Mouse (Mus musculus) neural tube, embryonic 12.5 days (tissue): ENCODE measurements around the gene Zfp932. TPM values are rescaled to one million over a fixed set of nuclear protein-coding genes. Genes with fewer than 3 reads are reported as not detected.
"Not testable (repeated sequence)": the region's sequence is repeated elsewhere in the genome, so short reads cannot be mapped to it uniquely, and the experiment has no call there.

ENCODE experiments used
- ATAC-seq: fragments of 200-750 bp; cut with Nextera tagmentation; 2 replicates; pipeline ENCODE4 v1.8.0; 2017; ENCODE audit warnings: low read depth, mild to moderate bottlenecking, moderate TSS enrichment, moderate library complexity; ENCODE audit not compliant: low FRiP score
- H3K27ac ChIP-seq: fragments of 300-500 bp; sonication (generic); 2 replicates; pipeline ENCODE4 v1.5.1; 2016
- H3K27me3 ChIP-seq: fragments of 300-500 bp; sonication (generic); replicated peaks from 2 replicates; pipeline ENCODE4 v1.6.1; 2016; ENCODE audit warnings: mild to moderate bottlenecking
- H3K36me3 ChIP-seq: fragments of 300-500 bp; sonication (generic); 2 replicates; pipeline ENCODE4 v1.6.1; 2016; ENCODE audit warnings: mild to moderate bottlenecking
- H3K4me1 ChIP-seq: fragments of 300-500 bp; sonication (generic); 2 replicates; pipeline ENCODE4 v1.6.1; 2016
- H3K4me2 ChIP-seq: fragments of 300-500 bp; sonication (generic); replicated peaks from 2 replicates; pipeline ENCODE4 v1.6.1; 2016; ENCODE audit warnings: mild to moderate bottlenecking
- H3K4me3 ChIP-seq: fragments of 300-500 bp; sonication (generic); 2 replicates; pipeline ENCODE4 v1.5.1; 2016
- H3K9ac ChIP-seq: fragments of 300-500 bp; sonication (generic); 2 replicates; pipeline ENCODE4 v1.6.1; 2016; ENCODE audit warnings: mild to moderate bottlenecking
- H3K9me3 ChIP-seq: fragments of 300-500 bp; sonication (generic); 2 replicates; pipeline ENCODE4 v1.6.1; 2016; ENCODE audit warnings: mild to moderate bottlenecking
- WGBS: fragments of 180-500 bp; shearing (Covaris S2); methylation state at CpG from one replicate; pipeline ENCODE4 v1.1.7; 2016; 5-methylcytosine and 5-hydroxymethylcytosine counted together
- polyA plus RNA-seq: library from polyadenylated mRNA; unstranded; fragments of >200 nt; fragmentation: Nextera tagmentation; extraction: Ambion mirVana; gene quantifications from 2 replicates; pipeline ENCODE4 v1.2.1, GENCODE M21; 2016

The Zfp932 gene
- polyA plus RNA-seq, result 24.8 and 29.9 TPM in 2 replicates

- H3K4me2 ChIP-seq, H3K27ac ChIP-seq, H3K9ac ChIP-seq, H3K9me3 ChIP-seq, H3K4me1 ChIP-seq, H3K36me3 ChIP-seq, H3K27me3 ChIP-seq, ATAC-seq, H3K4me3 ChIP-seq: not testable (repeated sequence)
- WGBS, result no CpG with 5 or more reads among the region's 24 CpGs
Measured at GRCm38 (mm10) chr5:109996026-109996937, at the start of gene Zfp932. TSS of gene Zfp932 (plus strand) at chr5:109996521.

GRCm38 (mm10) chr5:109950281-109950680, 46.0 kb upstream of the Zfp932 start:
- no peak overlapping the region for H3K4me3 ChIP-seq
- H3K4me2 ChIP-seq, result no peak overlapping the region
- H3K9ac ChIP-seq, result no peak overlapping the region
- no peaks in the 10 kb centered on the region for H3K36me3 ChIP-seq
- no peak for ATAC-seq
- no peaks in the 10 kb centered on the region for H3K4me1 ChIP-seq
- H3K27me3 ChIP-seq, result no peaks in the 10 kb centered on the region
- no CpG with 5 or more reads among the region's 1 CpGs for WGBS
- H3K27ac ChIP-seq, result no peak overlapping the region
- no peaks in the 10 kb centered on the region for H3K9me3 ChIP-seq

GRCm38 (mm10) chr5:109980743-109981142, 15.6 kb upstream of the Zfp932 start:
- WGBS, result no CpG with 5 or more reads among the region's 2 CpGs
- not testable (repeated sequence) for H3K4me3 ChIP-seq, H3K9ac ChIP-seq, H3K36me3 ChIP-seq, H3K27me3 ChIP-seq, H3K9me3 ChIP-seq, ATAC-seq, H3K27ac ChIP-seq, H3K4me1 ChIP-seq, H3K4me2 ChIP-seq

- H3K27ac ChIP-seq, ATAC-seq, H3K4me3 ChIP-seq, H3K9ac ChIP-seq, H3K9me3 ChIP-seq, H3K4me1 ChIP-seq, H3K4me2 ChIP-seq, H3K27me3 ChIP-seq, H3K36me3 ChIP-seq: not testable (repeated sequence)
- WGBS, result no CpG with 5 or more reads among the region's 10 CpGs
Measured at GRCm38 (mm10) chr5:109995461-109995860, 860 bp upstream of the Zfp932 start.

DNA sequence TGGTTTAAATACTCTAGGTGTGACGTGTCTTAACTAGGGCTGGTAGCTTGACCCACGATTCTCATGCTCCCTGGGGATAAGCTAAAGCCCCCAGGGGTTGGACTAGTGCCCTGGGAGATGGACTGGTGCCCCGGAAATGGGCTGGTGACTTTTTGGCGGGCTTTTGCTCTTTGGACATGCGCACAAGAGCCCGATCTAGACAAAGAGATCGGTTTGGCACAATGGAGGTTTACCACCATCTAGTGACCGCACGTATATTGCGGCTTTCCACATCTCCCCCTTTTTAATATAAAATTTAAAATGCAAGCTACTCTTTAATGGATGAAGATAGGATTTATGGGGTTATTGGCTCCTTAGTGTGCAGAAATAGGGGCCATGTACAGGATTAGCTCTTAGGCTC, 19.5 kb downstream of the Zfp932 start:
- not testable (repeated sequence) for H3K4me1 ChIP-seq, H3K27ac ChIP-seq, H3K36me3 ChIP-seq, H3K4me2 ChIP-seq, H3K27me3 ChIP-seq, H3K9ac ChIP-seq, H3K4me3 ChIP-seq, ATAC-seq
- 92% methylated on average over 10 of the region's 10 CpGs for WGBS
- H3K9me3 ChIP-seq, result peaks cover 19% of the 10 kb centered on the region

- H3K4me1 ChIP-seq, result no peaks in the 10 kb centered on the region
- H3K9me3 ChIP-seq, result peaks cover 8% of the 10 kb centered on the region; the same call in 1 of the 2 replicates
- 61% methylated on average over 9 of the region's 9 CpGs for WGBS
- H3K4me3 ChIP-seq, result no peak overlapping the region
- no peaks in the 10 kb centered on the region for H3K36me3 ChIP-seq
- H3K9ac ChIP-seq, result no peak overlapping the region
- H3K27me3 ChIP-seq, result no peaks in the 10 kb centered on the region
- ATAC-seq, result no peak
- no peak overlapping the region for H3K27ac ChIP-seq
- H3K4me2 ChIP-seq, result 0 out of 2 replicates have a peak overlapping the region, but pooled peaks have one; percentile 8
Measured at GRCm38 (mm10) chr5:110023273-110023672, 27.0 kb downstream of the Zfp932 start.

DNA sequence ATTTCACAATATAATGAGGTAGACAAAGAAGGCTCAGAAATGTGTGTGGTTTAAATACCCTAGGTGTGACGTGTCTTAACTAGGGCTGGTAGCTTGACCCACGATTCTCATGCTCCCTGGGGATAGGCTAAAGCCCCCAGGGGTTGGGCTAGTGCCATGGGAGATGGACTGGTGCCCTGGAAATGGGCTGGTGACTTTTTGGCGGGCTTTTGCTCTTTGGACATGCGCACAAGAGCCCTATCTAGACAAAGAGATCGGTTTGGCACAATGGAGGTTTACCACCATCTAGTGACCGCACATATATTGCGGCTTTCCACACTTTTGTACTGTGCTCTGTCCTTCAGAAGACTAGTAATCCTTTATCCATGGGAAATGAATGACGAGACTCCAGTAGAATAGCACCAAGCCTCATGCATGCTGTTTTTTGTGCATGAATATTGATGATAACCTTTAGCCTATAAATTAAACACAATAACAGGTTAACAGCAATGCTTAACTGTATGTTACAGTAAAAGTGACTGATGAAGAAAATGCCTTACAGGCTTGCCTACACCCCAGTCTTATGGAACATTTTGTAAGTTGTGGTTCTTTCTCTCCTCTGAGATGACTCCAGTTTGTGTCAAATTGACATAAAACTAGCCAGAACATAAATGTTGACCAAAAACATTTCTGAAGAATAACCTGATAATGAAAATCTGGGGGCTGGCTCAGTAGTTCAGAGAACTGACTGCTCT, 27.5 kb downstream of the Zfp932 start:
- H3K27ac ChIP-seq, H3K4me1 ChIP-seq, H3K36me3 ChIP-seq, H3K9me3 ChIP-seq, H3K9ac ChIP-seq, H3K27me3 ChIP-seq, H3K4me3 ChIP-seq: not testable (repeated sequence)
- H3K4me2 ChIP-seq, result 0 out of 2 replicates have a peak overlapping the region, but pooled peaks have one; percentile 8
- 50% methylated on average over 8 of the region's 8 CpGs for WGBS
- ATAC-seq, result peak; percentile 72

- WGBS, result 2% methylated on average over 19 of the region's 19 CpGs
- H3K27me3 ChIP-seq, result no peaks in the 10 kb centered on the region
- H3K9ac ChIP-seq, result peak overlapping the region; percentile 46
- H3K4me3 ChIP-seq, result peak overlapping the region; percentile 52
- no peaks in the 10 kb centered on the region for H3K36me3 ChIP-seq
- peak; percentile 98 for ATAC-seq
- H3K27ac ChIP-seq, result no peak overlapping the region
- H3K4me1 ChIP-seq, result no peaks in the 10 kb centered on the region
- H3K4me2 ChIP-seq, result peak overlapping the region; percentile 60
- no peaks in the 10 kb centered on the region for H3K9me3 ChIP-seq
Measured at GRCm38 (mm10) chr5:110057637-110058408, 61.5 kb downstream of the Zfp932 start.

Other genes with a start within 250 kb of the Zfp932 start
- 5.6 and 6.1 TPM in 2 replicates for gene 4930522L14Rik, start 244.6 kb upstream of the Zfp932 start, polyA plus RNA-seq
- gene Gm15446, start 73.1 kb upstream of the Zfp932 start, polyA plus RNA-seq, result 0.48 and 0.49 TPM in 2 replicates
- gene Gm17655, start 76.0 kb downstream of the Zfp932 start, polyA plus RNA-seq, result 5.2 and 6.3 TPM in 2 replicates
- gene Gm35315, start 97.9 kb downstream of the Zfp932 start, polyA plus RNA-seq, result 0.65 and 0.70 TPM in 2 replicates
- gene Plcxd1, start 103.4 kb downstream of the Zfp932 start, polyA plus RNA-seq, result 1.3 and 1.8 TPM in 2 replicates
- 51.2 and 61.7 TPM in 2 replicates for gene Gtpbp6, start 111.7 kb downstream of the Zfp932 start, polyA plus RNA-seq
- 9.3 and 14.0 TPM in 2 replicates for gene Zfp605, start 113.6 kb downstream of the Zfp932 start, polyA plus RNA-seq
- 97.0 and 97.8 TPM in 2 replicates for gene Chfr, start 139.3 kb downstream of the Zfp932 start, polyA plus RNA-seq
- gene Golga3, start 180.2 kb downstream of the Zfp932 start, polyA plus RNA-seq, result 23.0 and 24.4 TPM in 2 replicates
- gene Ankle2, start 234.5 kb downstream of the Zfp932 start, polyA plus RNA-seq, result 33.5 and 34.1 TPM in 2 replicates